In the genomic region with DNA sequence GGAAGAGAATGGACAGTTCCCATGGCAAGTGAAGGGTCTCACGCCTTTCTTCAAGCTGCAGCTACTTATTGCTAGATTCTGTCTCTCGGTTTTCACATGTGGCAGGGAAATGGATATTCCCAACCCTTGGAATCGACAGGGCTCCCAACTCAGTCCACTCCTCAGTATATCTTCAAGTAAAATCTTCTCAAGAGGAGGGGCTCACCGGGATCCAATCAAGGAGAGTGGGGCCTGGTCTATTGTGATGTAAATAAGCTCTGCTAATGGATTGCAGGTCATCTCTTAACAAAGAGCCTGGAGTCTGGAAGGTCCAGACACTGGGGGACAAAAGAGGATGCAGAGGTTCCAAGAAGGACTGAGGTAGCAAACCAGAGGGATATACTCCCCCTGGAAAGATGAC, we compare ENCODE assay signal across 40 mouse cellular contexts. TPM values are rescaled to one million over a fixed set of nuclear protein-coding genes. Genes with fewer than 3 reads are reported as not detected.
DNase-seq lines count a peak whose midpoint lies in the region; ATAC-seq and TF ChIP-seq lines count a peak whose summit lies in the region.
"Had no signal": no experiment of that assay in that cellular context is flagged by ENCODE, and none has a peak within 500 bp of the region (broad histone marks: within the 10 kb centered on the region; RNA-seq: fewer than 3 reads in every experiment).

No protein-coding gene starts in this region.

- no peaks in the 10 kb centered on the region for H3K9me3 ChIP-seq in hindbrain, embryonic 10.5 days
- no peaks in the 10 kb centered on the region for H3K9me3 ChIP-seq in hindbrain, postnatal 0 days (ENCODE audit: low read length)
- no peaks in the 10 kb centered on the region for H3K9me3 ChIP-seq in kidney, embryonic 14.5 days (ENCODE audit: control insufficient read depth, low read length)
- H3K9me3 ChIP-seq: embryonic facial prominence, embryonic 13.5 days; heart, embryonic 10.5 days; heart, embryonic 15.5 days; hindbrain, embryonic 13.5 days; limb, embryonic 10.5 days; limb, embryonic 15.5 days; liver, embryonic 13.5 days; neural tube, embryonic 15.5 days had no signal

- peaks cover 56% of the 10 kb centered on the region for H3K27me3 ChIP-seq in hindbrain, embryonic 10.5 days (ENCODE audit: insufficient read depth, poor library complexity, severe bottlenecking)
- no peaks in the 10 kb centered on the region for H3K27me3 ChIP-seq in hindbrain, postnatal 0 days (ENCODE audit: insufficient read depth, low read length)
- peaks cover 9% of the 10 kb centered on the region for H3K27me3 ChIP-seq in kidney, embryonic 14.5 days (ENCODE audit: control insufficient read depth, insufficient read depth, low read length)
- H3K27me3 ChIP-seq: heart, embryonic 15.5 days; limb, embryonic 15.5 days; liver, embryonic 13.5 days had no signal

- no peak overlapping the region for H3K4me2 ChIP-seq in hindbrain, postnatal 0 days (ENCODE audit: low read depth, low read length)
- H3K4me2 ChIP-seq in kidney, embryonic 14.5 days (replicated peaks; ENCODE audit: low read depth, low read length), result no peak overlapping the region
- H3K4me2 ChIP-seq: embryonic facial prominence, embryonic 13.5 days; heart, embryonic 15.5 days; hindbrain, embryonic 13.5 days; limb, embryonic 15.5 days; liver, embryonic 13.5 days; neural tube, embryonic 15.5 days had no signal

- TF ChIP-seq CTCF in hindbrain, postnatal 0 days (IDR thresholded peaks at IDR 0.05; ENCODE audit: low read depth), result no peak

- ATAC-seq in hindbrain, postnatal 0 days, result no peak
- no peak for ATAC-seq in kidney, embryonic 14.5 days (ENCODE audit: low FRiP score, low TSS enrichment)
- ATAC-seq: activated CD4-positive, CD25-positive, alpha-beta regulatory T cell, adult 4 months; forebrain, postnatal 0 days; inflammation-experienced regulatory T-cells, adult 6 months had no signal

- H3K36me3 ChIP-seq in hindbrain, embryonic 10.5 days, result no peaks in the 10 kb centered on the region
- H3K36me3 ChIP-seq in hindbrain, postnatal 0 days (ENCODE audit: insufficient read depth, low read length), result no peaks in the 10 kb centered on the region
- H3K36me3 ChIP-seq in kidney, embryonic 14.5 days (ENCODE audit: control insufficient read depth, insufficient read depth, low read length), result no peaks in the 10 kb centered on the region
- H3K36me3 ChIP-seq: embryonic facial prominence, embryonic 13.5 days; heart, embryonic 10.5 days; heart, embryonic 15.5 days; hindbrain, embryonic 13.5 days; limb, embryonic 10.5 days; limb, embryonic 15.5 days; liver, embryonic 13.5 days; neural tube, embryonic 15.5 days had no signal

- DNase-seq in hindbrain, embryonic 10.5 days (ENCODE audit: low spot score), result peak; percentile 27
- no peak for DNase-seq in hindbrain, postnatal 0 days (ENCODE audit: low spot score)
- DNase-seq in retina, postnatal 1 day, result peak; percentile 20
- no peak for DNase-seq in retina, embryonic 14.5 days (ENCODE audit: low spot score)
- DNase-seq in embryo, embryonic 11 days, result peak; percentile 16
- no peak for DNase-seq in frontal cortex, postnatal 25 days (ENCODE audit: low spot score in 2 of 2)
- DNase-seq: adrenal gland, adult 2 months; adrenal gland, postnatal 36 days; cerebellum, adult 2 months; cerebellum, postnatal 14 days; forebrain, postnatal 0 days; gastrocnemius, postnatal 14 days; kidney, adult 11 months; kidney, postnatal 10 days; layer of hippocampus, postnatal 36 days; liver, embryonic 13.5 days; lung, adult 18-20 months; right cerebral cortex, adult 18-20 months; spleen, adult 18-20 months; thymus, adult 18-20 months; thymus, postnatal 25 days had no signal

- no peak overlapping the region for H3K4me3 ChIP-seq in hindbrain, embryonic 10.5 days
- no peak overlapping the region for H3K4me3 ChIP-seq in hindbrain, postnatal 0 days (ENCODE audit: low read length)
- H3K4me3 ChIP-seq in kidney, embryonic 14.5 days (ENCODE audit: low read length), result no peak overlapping the region
- H3K4me3 ChIP-seq: embryonic facial prominence, embryonic 13.5 days; heart, embryonic 10.5 days; heart, embryonic 15.5 days; hindbrain, embryonic 13.5 days; limb, embryonic 10.5 days; limb, embryonic 15.5 days; liver, embryonic 13.5 days; neural tube, embryonic 15.5 days had no signal

- H3K27ac ChIP-seq in hindbrain, embryonic 10.5 days, result peak overlapping the region; percentile 46; the same call in 1 of the 2 replicates
- H3K27ac ChIP-seq in hindbrain, postnatal 0 days, result no peak overlapping the region
- H3K27ac ChIP-seq in kidney, embryonic 14.5 days (ENCODE audit: low read depth, low read length), result no peak overlapping the region
- H3K27ac ChIP-seq: embryonic facial prominence, embryonic 13.5 days; heart, embryonic 10.5 days; heart, embryonic 15.5 days; hindbrain, embryonic 13.5 days; limb, embryonic 10.5 days; limb, embryonic 15.5 days; liver, embryonic 13.5 days; macrophage; neural tube, embryonic 15.5 days; stomach, postnatal 0 days had no signal

- peaks cover 17% of the 10 kb centered on the region for H3K4me1 ChIP-seq in hindbrain, embryonic 10.5 days (replicated peaks)
- no peaks in the 10 kb centered on the region for H3K4me1 ChIP-seq in hindbrain, postnatal 0 days (ENCODE audit: insufficient read depth, low read length)
- H3K4me1 ChIP-seq in kidney, embryonic 14.5 days (ENCODE audit: control insufficient read depth, insufficient read depth, low read length), result no peaks in the 10 kb centered on the region
- H3K4me1 ChIP-seq: heart, embryonic 10.5 days; limb, embryonic 10.5 days; limb, embryonic 15.5 days; liver, embryonic 13.5 days; neural tube, embryonic 15.5 days had no signal

- WGBS in hindbrain, embryonic 10.5 days, result 54% methylated on average over 4 of the region's 4 CpGs
- WGBS in hindbrain, postnatal 0 days, result 46% methylated on average over 4 of the region's 4 CpGs
- WGBS in kidney, embryonic 14.5 days, result 58% methylated on average over 4 of the region's 4 CpGs

- H3K9ac ChIP-seq in hindbrain, postnatal 0 days (replicated peaks; ENCODE audit: low read length), result no peak overlapping the region
- H3K9ac ChIP-seq in kidney, embryonic 14.5 days (ENCODE audit: low read depth, low read length), result no peak overlapping the region
- H3K9ac ChIP-seq: embryonic facial prominence, embryonic 13.5 days; forebrain, postnatal 0 days; heart, embryonic 15.5 days; hindbrain, embryonic 13.5 days; limb, embryonic 15.5 days; liver, embryonic 13.5 days; neural tube, embryonic 15.5 days had no signal

RNA-seq across cellular contexts. Expression of gene A230072I06Rik, which starts 17.1 kb away (rescaled TPM):
- polyA plus RNA-seq in hindbrain, embryonic 10.5 days (2016; fragmentation: Nextera tagmentation; extraction: Ambion mirVana), result not detected in 2 replicates
- 0.36 and 0.63 TPM in 2 replicates for total RNA-seq in hindbrain, postnatal 0 days (2014; rRNA removed)
- not detected in 2 replicates for polyA plus RNA-seq in hindbrain, postnatal 0 days (2015; fragmentation: Nextera tagmentation; extraction: Ambion mirVana)
- not detected in 2 replicates for polyA plus RNA-seq in kidney, embryonic 14.5 days (2014; fragmentation: Nextera tagmentation; extraction: Ambion mirVana)
- total RNA-seq: adrenal gland, adult 2 months; adrenal gland, postnatal 36 days; gastrocnemius, postnatal 14 days; granulocyte monocyte progenitor cell, adult 5-6 weeks; heart, postnatal 25 days; layer of hippocampus, postnatal 36 days; megakaryocyte-erythroid progenitor cell, adult 5-6 weeks had no signal
- polyA plus RNA-seq: activated CD4-positive, CD25-positive, alpha-beta regulatory T cell, adult 4 months; adrenal gland, adult 2 months; cerebellum, adult 2 months; cortical plate, adult 2 months; embryonic facial prominence, embryonic 13.5 days; forebrain, embryonic 11.5 days; forebrain, postnatal 0 days; heart, embryonic 10.5 days; heart, embryonic 15.5 days; inflammation-experienced regulatory T-cells, adult 6 months; large intestine, adult 2 months; limb, embryonic 10.5 days; limb, embryonic 15.5 days; liver, embryonic 13.5 days; lung, postnatal 0 days; macrophage; neural tube, embryonic 15.5 days; stomach, postnatal 0 days had no signal

Comparison
In these comparisons a context has a peak if more than half of its experiments do, and no peak if none do; other contexts are left out.
1. DNase-seq: peak in hindbrain, embryonic 10.5 days (single experiment), retina, postnatal 1 day (single experiment) and embryo, embryonic 11 days (single experiment); none in hindbrain, postnatal 0 days (single experiment), retina, embryonic 14.5 days (single experiment) and frontal cortex, postnatal 25 days (0 of 2).